Mouse (Mus musculus) cortical plate, adult 2 months (tissue): Measurements from ENCODE around the gene Hmgcr.

Experiments used
- CTCF ChIP-seq: fragments of 200-500 bp; IDR thresholded peaks from 2 replicates; pipeline ENCODE4 v1.5.1; 2011; ENCODE audit warnings: mild to moderate bottlenecking, control low read depth, low read length; ENCODE audit not compliant: insufficient read depth; ENCODE audit errors: extremely low read depth
- POLR2A ChIP-seq: fragments of 200-500 bp; IDR thresholded peaks from 2 replicates; pipeline ENCODE4 v1.6.1; 2011; ENCODE audit warnings: mild to moderate bottlenecking, low read length, control low read depth; ENCODE audit not compliant: insufficient read depth; ENCODE audit errors: extremely low read depth

GRCm38 (mm10) chr13:96630396-96630795 is 40.3 kb downstream of the Hmgcr start:
- TF ChIP-seq CTCF, result no peak
- no peak for TF ChIP-seq POLR2A
